10 mouse cellular contexts compared by ENCODE assay signal in genomic region chr14:28507011-28507410, GRCm38 (mm10). TPM values are rescaled to one million over a fixed set of nuclear protein-coding genes. Genes with fewer than 3 reads are reported as not detected.
A peak's percentile ranks its signal among the peaks of the same experiment; 100 is the strongest.
DNase-seq lines count a peak whose midpoint lies in the region; ATAC-seq lines count a peak whose summit lies in the region.
"Had no signal": no experiment of that assay in that cellular context is flagged by ENCODE, and none has a peak within 500 bp of the region (broad histone marks: within the 10 kb centered on the region; RNA-seq: fewer than 3 reads in every experiment).

No protein-coding gene starts in this region.

- DNase-seq in kidney, postnatal 10 days, result no peak
- DNase-seq in embryonic facial prominence, embryonic 14.5 days (ENCODE audit: low spot score), result no peak
- DNase-seq in thymus, postnatal 25 days, result no peak
- no peak for DNase-seq in B cell, adult 2 months
- no peak for DNase-seq in urinary bladder, postnatal 36 days (ENCODE audit: low spot score in 2 of 2)
- DNase-seq: thymus, adult 18-20 months had no signal

- no peak for ATAC-seq in kidney, embryonic 15.5 days (replicated peaks; ENCODE audit: low FRiP score)
- no peak for ATAC-seq in embryonic facial prominence, embryonic 14.5 days (ENCODE audit: low read depth)
- ATAC-seq in hindbrain, embryonic 16.5 days, result no peak
- no peak for ATAC-seq in midbrain, embryonic 16.5 days

- H3K27ac ChIP-seq in kidney, embryonic 15.5 days, result peak overlapping the region; percentile 92
- H3K27ac ChIP-seq in embryonic facial prominence, embryonic 14.5 days (replicated peaks; ENCODE audit: low read depth, low read length), result peak overlapping the region; percentile 99
- H3K27ac ChIP-seq in hindbrain, embryonic 16.5 days (ENCODE audit: low read depth, low read length), result peak overlapping the region; percentile 32; the same call in 1 of the 2 replicates
- H3K27ac ChIP-seq in midbrain, embryonic 16.5 days (ENCODE audit: low read length), result no peak overlapping the region

- no peaks in the 10 kb centered on the region for H3K9me3 ChIP-seq in kidney, embryonic 15.5 days (replicated peaks)
- H3K9me3 ChIP-seq in embryonic facial prominence, embryonic 14.5 days (ENCODE audit: control insufficient read depth, low read length), result no peaks in the 10 kb centered on the region
- H3K9me3 ChIP-seq in hindbrain, embryonic 16.5 days (ENCODE audit: control insufficient read depth, low read length), result no peaks in the 10 kb centered on the region
- no peaks in the 10 kb centered on the region for H3K9me3 ChIP-seq in midbrain, embryonic 16.5 days (replicated peaks; ENCODE audit: control insufficient read depth, low read length, poor library complexity, severe bottlenecking)

- peak overlapping the region; percentile 90 for H3K4me2 ChIP-seq in kidney, embryonic 15.5 days
- peak overlapping the region; percentile 84 for H3K4me2 ChIP-seq in embryonic facial prominence, embryonic 14.5 days (ENCODE audit: low read depth, low read length)
- peak overlapping the region; percentile 69 for H3K4me2 ChIP-seq in hindbrain, embryonic 16.5 days (ENCODE audit: low read length)
- peak overlapping the region; percentile 89 for H3K4me2 ChIP-seq in midbrain, embryonic 16.5 days (ENCODE audit: low read length)

- WGBS in kidney, embryonic 15.5 days, result 1% methylated on average over 15 of the region's 15 CpGs
- WGBS in embryonic facial prominence, embryonic 14.5 days, result 2% methylated on average over 15 of the region's 15 CpGs
- WGBS in hindbrain, embryonic 16.5 days, result under 1% methylated on average over 15 of the region's 15 CpGs
- WGBS in midbrain, embryonic 16.5 days, result under 1% methylated on average over 15 of the region's 15 CpGs

- peaks cover 66% of the 10 kb centered on the region for H3K4me1 ChIP-seq in kidney, embryonic 15.5 days
- H3K4me1 ChIP-seq in embryonic facial prominence, embryonic 14.5 days (ENCODE audit: control insufficient read depth, insufficient read depth, low read length), result peaks cover 10% of the 10 kb centered on the region; the same call in 1 of the 2 replicates
- H3K4me1 ChIP-seq in hindbrain, embryonic 16.5 days (ENCODE audit: control insufficient read depth, insufficient read depth, low read depth, low read length), result peaks cover 35% of the 10 kb centered on the region
- peaks cover 53% of the 10 kb centered on the region for H3K4me1 ChIP-seq in midbrain, embryonic 16.5 days (ENCODE audit: control insufficient read depth, insufficient read depth, low read length)

- H3K9ac ChIP-seq in kidney, embryonic 15.5 days, result peak overlapping the region; percentile 68
- H3K9ac ChIP-seq in embryonic facial prominence, embryonic 14.5 days (ENCODE audit: low read depth, low read length), result peak overlapping the region; percentile 96
- H3K9ac ChIP-seq in hindbrain, embryonic 16.5 days (ENCODE audit: low read depth, low read length), result peak overlapping the region; percentile 49
- no peak overlapping the region; the same call in 1 of the 2 replicates for H3K9ac ChIP-seq in midbrain, embryonic 16.5 days (ENCODE audit: low read depth, low read length)

- peaks cover 79% of the 10 kb centered on the region for H3K27me3 ChIP-seq in kidney, embryonic 15.5 days
- peaks cover 6% of the 10 kb centered on the region; the same call in 1 of the 2 replicates for H3K27me3 ChIP-seq in embryonic facial prominence, embryonic 14.5 days (replicated peaks; ENCODE audit: control insufficient read depth, insufficient read depth, low read length)
- H3K27me3 ChIP-seq in hindbrain, embryonic 16.5 days (replicated peaks; ENCODE audit: control insufficient read depth, insufficient read depth, low read length), result no peaks in the 10 kb centered on the region; the same call in 1 of the 2 replicates
- peaks cover 21% of the 10 kb centered on the region for H3K27me3 ChIP-seq in midbrain, embryonic 16.5 days (ENCODE audit: control insufficient read depth, insufficient read depth, low read depth, low read length)

- no peaks in the 10 kb centered on the region for H3K36me3 ChIP-seq in kidney, embryonic 15.5 days
- H3K36me3 ChIP-seq in embryonic facial prominence, embryonic 14.5 days (ENCODE audit: control insufficient read depth, insufficient read depth, low read length), result peaks cover 7% of the 10 kb centered on the region; the same call in 1 of the 2 replicates
- no peaks in the 10 kb centered on the region for H3K36me3 ChIP-seq in hindbrain, embryonic 16.5 days (ENCODE audit: control insufficient read depth, insufficient read depth, low read length)
- no peaks in the 10 kb centered on the region for H3K36me3 ChIP-seq in midbrain, embryonic 16.5 days (ENCODE audit: control insufficient read depth, insufficient read depth, low read length)
- H3K36me3 ChIP-seq: G1E had no signal

- H3K4me3 ChIP-seq in kidney, embryonic 15.5 days (replicated peaks), result peak overlapping the region; percentile 64
- H3K4me3 ChIP-seq in embryonic facial prominence, embryonic 14.5 days (ENCODE audit: low read depth, low read length), result peak overlapping the region; percentile 86
- H3K4me3 ChIP-seq in hindbrain, embryonic 16.5 days (ENCODE audit: low read length), result peak overlapping the region; percentile 51
- H3K4me3 ChIP-seq in midbrain, embryonic 16.5 days (ENCODE audit: low read depth, low read length), result peak overlapping the region; percentile 54

RNA-seq across cellular contexts. Expression of gene Wnt5a, which starts 2.5 kb away (rescaled TPM):
- 23.3 and 26.4 TPM in 2 replicates for polyA plus RNA-seq in kidney, embryonic 15.5 days (2015; fragmentation: Nextera tagmentation; extraction: Ambion mirVana)
- polyA plus RNA-seq in embryonic facial prominence, embryonic 14.5 days (2014; fragmentation: Nextera tagmentation; extraction: Ambion mirVana), result 58.6 and 68.9 TPM in 2 replicates
- 17.8 and 24.2 TPM in 2 replicates for polyA plus RNA-seq in hindbrain, embryonic 16.5 days (2015; fragmentation: Nextera tagmentation; extraction: Ambion mirVana)
- 13.4 and 13.8 TPM in 2 replicates for polyA plus RNA-seq in midbrain, embryonic 16.5 days (2015; fragmentation: Nextera tagmentation; extraction: Ambion mirVana)
- polyA plus RNA-seq: G1E had no signal
